Comparison of ENCODE assay signal across 8 mouse cellular contexts in the genomic region with DNA sequence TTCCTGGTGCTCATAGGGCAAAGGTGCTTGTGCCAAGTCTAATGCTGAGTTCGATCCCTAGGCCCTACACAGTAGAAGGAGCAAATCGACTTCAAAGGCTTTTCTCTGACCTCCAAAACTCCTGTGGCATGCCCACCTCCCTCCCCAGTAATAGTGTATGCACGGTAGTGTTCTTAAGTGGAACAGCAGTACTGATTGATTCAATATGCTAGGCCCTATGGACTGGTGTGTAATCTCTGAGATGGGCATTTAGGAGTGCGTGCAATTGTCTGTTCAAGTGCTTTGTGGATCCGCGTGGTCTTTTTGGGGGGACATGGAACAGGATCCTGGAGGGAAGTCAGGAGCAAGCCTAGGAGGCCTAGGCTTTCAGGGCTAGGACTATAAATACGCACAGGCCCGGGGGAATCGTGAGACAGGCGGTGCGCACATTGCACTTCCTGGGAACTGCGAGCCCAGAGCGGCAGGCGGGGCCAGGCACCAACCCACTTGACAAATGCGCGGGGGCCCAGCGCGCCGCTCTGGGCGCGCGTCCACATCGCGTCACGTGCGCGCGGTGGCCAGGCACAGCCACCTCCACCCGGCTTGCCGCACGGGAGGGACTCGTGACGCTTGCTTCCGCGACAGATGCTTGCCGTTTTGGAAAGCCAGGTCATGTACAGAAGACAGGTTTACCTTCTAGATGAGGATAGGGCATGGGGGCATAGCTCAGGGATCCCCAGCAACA. TPM values are rescaled to one million over a fixed set of nuclear protein-coding genes. Genes with fewer than 3 reads are reported as not detected.
DNase-seq lines count a peak whose midpoint lies in the region; ATAC-seq lines count a peak whose summit lies in the region.

No protein-coding gene starts in this region.

- peak; percentile 95 to 97 for DNase-seq in adrenal gland, adult (ENCODE audit: inconsistent age in 2 of 2, low spot score in 1 of 2)
- peak; percentile 87 for DNase-seq in embryo, embryonic 10.5 days (ENCODE audit: low spot score)
- DNase-seq in gastrocnemius, postnatal 14 days = peak; percentile 92
- DNase-seq in left cerebral cortex, postnatal 10 days (ENCODE audit: extremely low spot score in 1 of 2, low spot score in 2 of 2) = peak; percentile 89 to 94
- peak; percentile 96 for DNase-seq in right cerebral cortex, postnatal 25 days
- DNase-seq in urinary bladder, postnatal 4 days (ENCODE audit: low spot score in 2 of 2) = peak; percentile 84 to 88

- intact Hi-C loops in gastrocnemius, postnatal 14 days (cut with DNase I; ENCODE audit: low total_unique reads) = no loop called here
- intact Hi-C loops in left cerebral cortex, postnatal 10 days (cut with DNase I) = loop anchor here (5.0 kb wide), 2 partner anchors 36 to 39 kb away; a partner anchor contains a TSS

- ATAC-seq in inflammation-experienced regulatory T-cells, adult 6 months = peak; percentile 92
- ATAC-seq in megakaryocyte-erythroid progenitor cell, adult 5-6 weeks (replicated peaks; ENCODE audit: low FRiP score, low TSS enrichment, poor library complexity, severe bottlenecking) = peak; percentile 96

RNA-seq across cellular contexts. Expression of a gene that starts 31.1 kb away (rescaled TPM):
- 100 to 1,000 TPM; 143 to 145 TPM for total RNA-seq in gastrocnemius, postnatal 14 days (2021)
- polyA plus RNA-seq in inflammation-experienced regulatory T-cells, adult 6 months (2017; shearing (Covaris generic)) = 100 to 1,000 TPM in 2 of 3 experiments, 10 to 100 TPM in 1; 89.8 to 166 (median 118) TPM
- 100 to 1,000 TPM; 412 to 414 TPM for total RNA-seq in left cerebral cortex, postnatal 10 days (2021)
- 517 and 688 TPM in 2 replicates for total RNA-seq in megakaryocyte-erythroid progenitor cell, adult 5-6 weeks (2014; fragmentation: Nextera tagmentation)
- 688 and 728 TPM in 2 replicates for total RNA-seq in megakaryocyte-erythroid progenitor cell, adult 5-6 weeks (2017)

RNA-seq across cellular contexts. Expression of a gene that starts 37.2 kb away (rescaled TPM):
- 1 to 10 TPM; 6.2 to 8.4 TPM for total RNA-seq in gastrocnemius, postnatal 14 days (2021)
- 1 to 10 TPM; 3.3 to 6.2 (median 3.6) TPM for polyA plus RNA-seq in inflammation-experienced regulatory T-cells, adult 6 months (2017; shearing (Covaris generic))
- 10 to 100 TPM; 10.0 to 11.1 TPM for total RNA-seq in left cerebral cortex, postnatal 10 days (2021)
- total RNA-seq in megakaryocyte-erythroid progenitor cell, adult 5-6 weeks (2014; fragmentation: Nextera tagmentation) = 1.8 and 1.9 TPM in 2 replicates
- 4.4 and 6.3 TPM in 2 replicates for total RNA-seq in megakaryocyte-erythroid progenitor cell, adult 5-6 weeks (2017)

RNA-seq across cellular contexts. Expression of a gene that starts 49.8 kb away (rescaled TPM):
- total RNA-seq in gastrocnemius, postnatal 14 days (2021) = 10 to 100 TPM; 25.1 to 30.8 TPM
- 100 to 1,000 TPM; 177 to 251 (median 244) TPM for polyA plus RNA-seq in inflammation-experienced regulatory T-cells, adult 6 months (2017; shearing (Covaris generic))
- 10 to 100 TPM; 33.4 to 33.6 TPM for total RNA-seq in left cerebral cortex, postnatal 10 days (2021)
- 205 and 307 TPM in 2 replicates for total RNA-seq in megakaryocyte-erythroid progenitor cell, adult 5-6 weeks (2014; fragmentation: Nextera tagmentation)
- total RNA-seq in megakaryocyte-erythroid progenitor cell, adult 5-6 weeks (2017) = 253 and 262 TPM in 2 replicates

Comparison
In these comparisons a context has a peak if more than half of its experiments do, and no peak if none do; other contexts are left out.
1. Peak in every context shown above with its lines: DNase-seq and ATAC-seq.
2. RNA of a gene that starts 49.8 kb away (total RNA-seq): 205 to 307 TPM in megakaryocyte-erythroid progenitor cell, adult 5-6 weeks; 33.4 to 33.6 TPM in left cerebral cortex, postnatal 10 days and 25.1 to 30.8 TPM in gastrocnemius, postnatal 14 days; every median in the first group is over 4 times any median in the second.